Mouse (Mus musculus): ENCODE data around the gene Cep170.
"Not testable (repeated sequence)": the region's sequence is repeated elsewhere in the genome, so short reads cannot be mapped to it uniquely, and the experiment has no call there.

Cep170 gene

GRCm38 (mm10) chr1:176814036-176814420 is at the start of gene Cep170:
Gene Cep170 (minus strand): TSS chr1:176814067.
- DNase-seq, result peak; percentile 95

- peak; percentile 54 for DNase-seq
These were observed 48.2 kb upstream of the Cep170 start for GRCm38 (mm10) chr1:176861981-176862644.

DNA sequence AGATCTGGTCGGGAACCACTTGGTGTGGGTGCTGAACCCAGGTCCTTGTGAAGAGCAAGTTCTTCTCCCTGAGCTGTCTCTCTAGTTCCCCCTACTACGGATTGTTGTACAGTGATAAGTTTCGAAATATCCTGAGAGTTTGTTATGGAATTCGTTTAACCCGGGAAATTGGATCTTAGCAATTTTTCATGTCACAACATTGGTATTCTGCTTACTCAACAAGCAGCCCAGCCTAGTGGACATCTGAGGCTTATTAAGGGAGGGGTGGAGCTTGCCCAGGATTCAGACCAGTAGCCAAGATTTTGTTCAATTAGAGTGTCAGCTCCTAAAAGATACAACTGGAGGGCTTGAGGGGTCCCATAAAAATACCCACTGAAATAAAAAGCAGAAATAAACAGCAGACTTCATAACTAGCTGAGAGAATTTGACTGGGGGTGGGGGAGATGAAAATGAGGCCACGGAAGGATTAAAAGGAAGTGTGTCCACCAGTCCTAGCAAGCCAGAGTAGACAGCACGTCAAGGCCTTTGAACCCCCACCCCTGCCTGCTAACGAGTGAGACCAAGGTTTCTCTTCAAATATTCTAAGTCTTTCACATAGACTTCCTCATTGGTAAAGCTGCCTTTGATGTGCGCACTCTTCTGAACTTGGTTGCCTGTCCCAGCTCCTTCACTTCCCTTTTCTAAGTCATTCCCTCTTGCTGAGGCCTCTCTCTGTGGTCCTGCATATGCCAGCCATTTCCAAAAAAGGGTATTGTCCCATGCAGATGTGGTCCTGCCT is 39.1 kb upstream of the Cep170 start:
- no peak for DNase-seq

DNA sequence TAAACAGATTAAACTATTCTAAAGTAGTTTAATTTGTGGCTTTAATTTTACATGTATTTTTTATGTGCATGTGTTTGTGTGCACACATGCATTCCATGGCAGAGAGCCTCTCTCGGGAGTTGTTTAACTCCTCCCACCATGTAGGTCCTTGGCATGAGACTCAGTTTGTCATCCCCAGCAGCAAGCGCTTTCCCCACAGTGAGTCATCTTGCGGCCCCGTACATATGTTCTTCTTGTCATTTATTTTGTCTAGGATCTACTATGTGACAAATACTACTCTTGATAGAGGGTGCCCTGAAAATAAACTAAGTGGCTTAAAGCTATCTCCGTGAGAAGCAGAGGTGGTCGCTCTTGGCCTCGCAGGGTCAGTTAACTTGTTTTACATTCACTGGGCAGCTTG is 37.5 kb upstream of the Cep170 start:
- peak; percentile 41 for DNase-seq

DNA sequence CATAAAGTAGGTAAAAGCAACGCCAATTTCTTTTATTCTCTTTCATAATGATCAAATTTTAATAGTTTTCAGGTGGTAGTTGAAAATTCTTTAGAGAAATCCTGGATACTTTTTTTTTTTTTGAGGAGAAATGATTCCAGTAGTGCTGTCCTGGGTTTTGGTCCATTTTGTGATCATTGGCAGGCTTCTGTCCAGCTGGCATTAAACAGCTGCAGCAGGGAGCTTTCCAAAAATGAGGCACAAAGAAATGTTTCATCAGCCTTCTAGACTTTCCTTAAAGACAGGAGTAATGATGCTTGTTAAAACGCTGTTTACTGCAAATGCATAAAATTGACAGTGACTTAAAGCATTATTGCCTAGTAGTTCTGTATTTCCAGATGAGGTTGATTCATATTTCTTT is 35.5 kb upstream of the Cep170 start:
- no peak for DNase-seq

DNA sequence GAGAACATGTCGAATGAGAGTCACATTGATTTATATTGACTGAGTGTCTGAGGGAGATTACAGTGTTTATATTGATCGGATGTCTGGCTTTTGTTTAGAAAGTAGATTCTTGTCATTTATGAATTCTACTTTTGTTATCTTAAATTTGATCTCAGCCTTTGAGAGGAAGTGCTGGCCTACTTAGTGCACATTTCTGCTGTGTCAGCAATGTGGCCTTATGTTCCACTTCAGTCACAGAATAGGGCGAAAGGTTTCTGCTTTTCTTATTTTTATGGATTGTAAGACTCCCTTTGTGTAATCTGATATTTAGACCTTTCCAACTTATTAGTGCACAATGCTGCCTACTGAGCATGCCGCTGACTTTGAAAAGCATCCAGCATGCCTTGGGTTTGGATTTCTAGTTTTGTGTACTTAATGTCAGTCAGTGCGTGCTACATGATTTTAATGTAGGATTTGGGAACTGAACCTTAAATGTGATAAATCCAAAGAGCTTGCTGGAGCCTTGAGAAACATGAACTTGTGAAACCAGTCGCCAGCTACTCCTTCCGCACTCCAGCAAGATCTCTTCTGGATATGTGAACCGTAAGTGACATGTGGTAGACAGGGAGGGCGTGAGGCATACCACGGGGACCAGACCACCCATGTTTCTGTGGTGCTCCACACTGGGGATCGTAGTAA is 34.9 kb upstream of the Cep170 start:
- DNase-seq, result no peak

- no peak for DNase-seq
These were observed 33.4 kb upstream of the Cep170 start for GRCm38 (mm10) chr1:176847118-176847859.

DNA sequence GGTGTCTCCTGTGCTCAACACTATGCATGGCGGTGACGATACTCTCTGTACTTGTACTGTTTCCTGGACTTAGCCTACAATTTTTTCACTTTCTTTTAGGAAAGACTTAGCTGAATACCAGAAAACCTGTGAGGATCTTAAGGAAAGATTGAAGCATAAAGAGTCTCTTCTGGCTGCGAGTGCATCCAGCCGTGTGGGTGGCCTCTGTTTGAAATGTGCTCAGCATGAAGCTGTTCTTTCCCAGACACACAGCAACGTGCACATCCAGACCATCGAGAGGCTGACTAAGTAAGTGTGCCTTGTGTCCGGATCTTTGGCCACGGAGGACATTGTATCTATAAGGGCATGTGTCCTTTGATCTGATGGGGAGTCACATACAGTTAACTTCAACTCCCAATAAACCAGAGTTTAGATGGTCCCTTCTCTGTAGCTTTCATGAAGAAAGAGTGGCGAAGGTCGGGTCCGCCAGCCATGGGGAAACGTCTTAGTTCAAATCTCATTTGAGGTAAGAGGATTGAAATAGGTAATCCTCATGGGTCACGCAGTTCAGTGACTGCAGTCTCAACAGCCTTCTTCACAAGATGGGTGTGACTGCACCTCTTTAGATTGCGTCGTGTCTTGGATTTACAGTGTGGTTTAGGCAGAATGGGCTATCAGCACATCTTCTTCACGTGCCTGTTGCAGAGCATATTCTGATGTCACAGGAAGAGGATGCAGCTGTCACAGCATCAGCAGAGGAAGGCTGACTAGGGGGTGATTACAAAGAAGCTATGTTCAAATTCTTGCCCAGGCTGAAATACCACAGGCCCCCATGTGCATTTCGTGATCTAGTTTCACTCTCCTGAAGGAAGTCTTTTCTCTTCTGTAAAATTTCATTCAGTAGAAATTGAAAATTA is 31.5 kb upstream of the Cep170 start:
- DNase-seq, result no peak

GRCm38 (mm10) chr1:176836562-176836961 is 22.7 kb upstream of the Cep170 start:
- not testable (repeated sequence) for DNase-seq

DNA sequence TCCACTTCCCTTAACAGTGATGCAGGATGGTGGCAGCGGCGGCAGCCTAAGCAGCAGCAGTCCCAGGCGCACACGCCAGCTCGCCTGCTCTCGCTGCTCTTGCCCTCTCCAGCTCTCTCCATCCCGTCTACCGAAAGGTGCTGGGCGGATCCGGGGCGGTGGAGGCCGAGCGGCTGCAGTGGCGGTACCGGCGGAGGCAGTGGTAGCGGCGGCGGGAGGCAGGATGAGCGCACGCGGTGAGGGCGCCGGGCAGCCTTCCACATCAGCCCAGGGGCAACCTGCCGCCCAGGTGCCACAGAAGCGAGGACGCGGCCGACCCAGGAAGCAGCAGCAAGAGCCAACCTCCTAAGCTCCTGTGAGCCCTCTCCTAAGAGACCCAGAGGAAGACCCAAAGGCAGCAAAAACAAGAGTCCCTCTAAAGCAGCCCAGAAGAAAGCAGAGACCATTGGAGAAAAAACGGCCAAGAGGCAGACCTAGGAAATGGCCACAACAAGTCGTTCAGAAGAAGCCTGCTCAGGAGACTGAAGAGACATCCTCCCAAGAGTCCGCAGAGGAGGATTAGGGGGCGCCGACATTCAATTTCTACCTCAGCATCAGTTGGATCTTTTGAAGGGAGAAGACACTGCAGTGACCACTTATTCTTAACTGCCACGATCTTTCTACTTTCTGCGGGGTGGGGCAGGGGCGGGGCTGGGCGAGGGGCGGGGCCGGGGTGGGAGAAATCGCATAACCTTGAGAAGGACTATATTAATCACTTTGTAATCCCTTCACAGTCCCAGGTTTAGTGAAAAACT is 21.8 kb upstream of the Cep170 start:
- DNase-seq, result no peak

GRCm38 (mm10) chr1:176834880-176835279 is 21.0 kb upstream of the Cep170 start:
- DNase-seq, result peak; percentile 57

GRCm38 (mm10) chr1:176833948-176834347 is 20.1 kb upstream of the Cep170 start:
- no peak for DNase-seq

DNA sequence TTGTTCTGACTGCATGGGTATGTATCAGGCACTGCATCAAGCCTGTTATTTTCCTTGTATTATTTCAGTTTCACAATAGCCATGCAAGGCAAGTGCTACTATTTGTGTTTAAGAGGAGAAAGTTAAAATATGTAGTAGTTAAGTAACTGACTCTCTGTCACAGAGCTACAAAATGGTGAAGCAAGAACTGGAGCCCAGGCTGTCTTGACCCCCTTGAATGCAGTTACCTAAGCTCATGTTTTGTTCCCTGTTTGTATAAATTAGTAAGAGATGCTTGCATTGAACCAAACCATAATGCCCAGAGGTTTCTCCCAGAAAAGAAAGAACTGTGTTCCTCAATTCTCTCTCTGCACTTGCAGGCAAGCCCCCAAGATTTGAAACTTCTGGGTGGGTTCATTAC is 19.4 kb upstream of the Cep170 start:
- DNase-seq, result no peak

- DNase-seq, result no peak
These were observed 18.7 kb upstream of the Cep170 start for GRCm38 (mm10) chr1:176832607-176833006.

DNA sequence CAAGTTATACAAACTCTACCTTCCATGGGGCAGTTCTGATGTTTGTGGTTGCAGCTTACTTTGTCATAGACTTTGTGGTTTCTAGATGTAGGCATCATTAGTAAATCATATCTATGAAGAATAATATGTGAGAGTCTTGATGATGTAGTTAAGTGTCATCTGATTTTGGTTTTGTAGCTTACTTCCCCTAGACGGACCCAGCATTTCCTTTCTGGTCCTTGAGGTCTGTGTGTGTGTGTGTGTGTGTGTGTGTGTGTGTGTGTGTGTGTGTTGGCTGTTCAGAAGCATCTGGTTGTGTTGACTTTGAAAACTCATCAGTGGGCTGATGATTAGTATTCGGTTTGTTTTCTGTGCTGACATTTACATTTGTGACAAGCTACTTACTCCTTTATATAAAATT is 18.2 kb upstream of the Cep170 start:
- no peak for DNase-seq

GRCm38 (mm10) chr1:176828666-176829065 is 14.8 kb upstream of the Cep170 start:
- DNase-seq, result no peak

DNA sequence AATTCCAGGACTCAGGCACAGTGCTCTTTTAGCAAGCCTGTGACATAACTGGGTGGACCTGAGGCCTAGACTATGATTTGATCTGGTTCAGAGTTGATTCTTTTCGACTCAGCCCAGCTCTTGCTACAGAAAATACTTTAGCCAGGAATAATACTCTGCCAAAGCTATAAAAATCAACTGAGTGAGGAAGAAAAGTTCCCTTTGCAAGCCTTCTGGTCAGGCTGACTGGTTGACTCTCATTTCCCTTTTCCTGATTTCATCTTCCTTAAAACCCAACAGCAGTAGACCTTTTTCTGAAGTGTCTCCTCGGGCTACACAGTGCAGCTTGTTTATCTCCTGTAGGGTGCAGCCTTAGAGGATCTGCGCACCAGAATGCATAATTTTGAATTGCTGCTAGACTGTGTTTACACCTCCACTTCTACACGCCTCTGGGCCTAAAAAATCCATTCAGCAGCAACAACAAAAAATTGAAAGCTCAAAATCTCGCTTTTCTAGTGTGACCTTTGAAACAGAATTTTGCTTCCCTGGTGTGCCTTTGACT is 14.1 kb upstream of the Cep170 start:
- peak; percentile 40 for DNase-seq

- no peak for DNase-seq
These were observed 13.5 kb upstream of the Cep170 start for GRCm38 (mm10) chr1:176827365-176827764.

DNA sequence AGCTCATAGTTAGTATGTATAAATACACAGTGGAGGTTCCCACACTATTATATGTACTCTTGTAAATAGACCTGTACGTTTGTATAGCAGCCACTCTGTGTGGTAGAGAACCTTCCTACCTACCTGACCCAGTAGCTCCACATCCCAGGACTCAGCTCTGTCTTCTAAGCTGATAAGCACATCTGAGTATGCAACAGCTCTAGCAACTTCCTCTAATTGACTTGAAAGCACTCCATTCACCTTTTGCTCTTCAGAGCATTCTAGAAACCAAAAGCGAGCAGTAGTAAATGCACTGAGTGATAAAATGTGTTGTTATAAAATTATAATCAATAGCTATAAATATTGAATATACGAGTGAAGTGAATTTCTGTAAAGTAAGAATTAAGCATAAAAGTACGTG is 13.1 kb upstream of the Cep170 start:
- no peak for DNase-seq

- no peak for DNase-seq
These were observed 12.3 kb upstream of the Cep170 start for GRCm38 (mm10) chr1:176826186-176826585.

- DNase-seq, result no peak
These were observed 11.2 kb upstream of the Cep170 start for GRCm38 (mm10) chr1:176825084-176825483.
